Mouse (Mus musculus) heart, adult 2 months (tissue): ENCODE measurements at regions not wholly inside any gene's neighbourhood (a gene's known extent, or its start where the extent isn't known, plus 50 kb on each side); places are given as distances from the start of the nearest gene placed in this dataset.

Source experiments
- DNase-seq, 2 experiments: peaks; one replicate each; pipeline ENCODE4 v3.0.0; 2021
- H3K27ac ChIP-seq: fragments of 200-600 bp; 2 replicates; pipeline ENCODE4 v1.8.1; 2022
- H3K27me3 ChIP-seq: fragments of 200-500 bp; 2 replicates; pipeline ENCODE4 v1.6.1; 2012; ENCODE audit warnings: mild to moderate bottlenecking, low read length, inconsistent platforms, mixed read lengths; ENCODE audit not compliant: control insufficient read depth, insufficient read depth
- H3K36me3 ChIP-seq: fragments of 200-500 bp; 2 replicates; pipeline ENCODE4 v1.6.1; 2012; ENCODE audit warnings: low read length, inconsistent platforms; ENCODE audit not compliant: control insufficient read depth, insufficient read depth
- H3K4me1 ChIP-seq: fragments of 200-500 bp; 2 replicates; pipeline ENCODE4 v1.6.1; 2011; ENCODE audit warnings: low read length; ENCODE audit not compliant: control insufficient read depth, insufficient read depth
- H3K4me3 ChIP-seq: fragments of 200-600 bp; 2 replicates; pipeline ENCODE4 v1.8.1; 2022
- H3K79me2 ChIP-seq: fragments of 200-500 bp; replicated peaks from 2 replicates; pipeline ENCODE4 v1.6.1; 2012; ENCODE audit warnings: mild to moderate bottlenecking, inconsistent platforms, low read length, moderate library complexity, mixed read lengths; ENCODE audit not compliant: control insufficient read depth, insufficient read depth
- H3K9ac ChIP-seq: fragments of 200-500 bp; 2 replicates; pipeline ENCODE4 v1.6.1; 2012; ENCODE audit warnings: low read depth, mild to moderate bottlenecking, control low read depth, inconsistent platforms, low read length, mixed read lengths
- CTCF ChIP-seq: fragments of 200-600 bp; IDR thresholded peaks from 2 replicates; pipeline ENCODE4 v1.8.1; 2022; ENCODE audit warnings: antibody characterized with exemption, mild to moderate bottlenecking, moderate library complexity
- EP300 ChIP-seq: fragments of 200-500 bp; IDR thresholded peaks from 2 replicates; pipeline ENCODE4 v1.6.1; 2011; ENCODE audit warnings: low read depth, low read length, control low read depth; ENCODE audit not compliant: insufficient read depth
- POLR2A ChIP-seq: fragments of 200-500 bp; IDR thresholded peaks from 2 replicates; pipeline ENCODE4 v1.6.1; 2011; ENCODE audit warnings: mild to moderate bottlenecking, low read depth, low read length, control low read depth; ENCODE audit not compliant: insufficient read depth
- WGBS: fragments of 180-500 bp; shearing (Covaris S2); methylation state at CpG from one replicate; pipeline ENCODE4 v1.1.7; 2018; 5-methylcytosine and 5-hydroxymethylcytosine counted together
- intact Hi-C: fragments of 180-260 bp; cut with DNase I; formaldehyde crosslinking; loops from one replicate; pipeline ENCODE4 v1.15.1; 2025

- TF ChIP-seq CTCF = no peak
- no peak for TF ChIP-seq EP300
- TF ChIP-seq POLR2A = no peak
- WGBS = 57% methylated on average over 4 of the region's 4 CpGs
- no peaks in the 10 kb centered on the region for H3K4me1 ChIP-seq
- intact Hi-C loops = no loop called here
- H3K79me2 ChIP-seq = no peaks in the 10 kb centered on the region
- H3K27ac ChIP-seq = no peak overlapping the region
- no peak overlapping the region for H3K4me3 ChIP-seq
- no peaks in the 10 kb centered on the region for H3K36me3 ChIP-seq
- DNase-seq = no peak
- no peaks in the 10 kb centered on the region for H3K27me3 ChIP-seq
- H3K9ac ChIP-seq = no peak overlapping the region
These were observed 87.9 kb upstream of the Tpm1 start for GRCm38 (mm10) chr9:67137141-67137540.

GRCm38 (mm10) chr9:67136166-67136565 lies 87.0 kb upstream of the Tpm1 start:
- 93% methylated on average over 6 of the region's 6 CpGs for WGBS

GRCm38 (mm10) chr9:67134378-67134777 lies 85.2 kb upstream of the Tpm1 start:
- WGBS = 78% methylated on average over 6 of the region's 6 CpGs
- H3K27ac ChIP-seq = no peak overlapping the region
- no peak for TF ChIP-seq POLR2A
- TF ChIP-seq EP300 = no peak
- TF ChIP-seq CTCF = 0 out of 2 replicates have a peak, but pooled peaks have one; percentile 24
- no peak overlapping the region for H3K4me3 ChIP-seq
- no peaks in the 10 kb centered on the region for H3K4me1 ChIP-seq
- H3K79me2 ChIP-seq = no peaks in the 10 kb centered on the region
- H3K27me3 ChIP-seq = no peaks in the 10 kb centered on the region
- no peak for DNase-seq
- no peak overlapping the region for H3K9ac ChIP-seq
- intact Hi-C loops = no loop called here
- H3K36me3 ChIP-seq = no peaks in the 10 kb centered on the region

More at GRCm38 (mm10) chr9:67136166-67136565, 87.0 kb upstream of the Tpm1 start:
- TF ChIP-seq POLR2A (no peak), CTCF (no peak), EP300 (no peak)
- Histone ChIP-seq H3K36me3 (no peaks in the 10 kb centered on the region), H3K9ac (no peak overlapping the region), H3K27ac (no peak overlapping the region), H3K27me3 (no peaks in the 10 kb centered on the region), H3K79me2 (no peaks in the 10 kb centered on the region), H3K4me3 (no peak overlapping the region), H3K4me1 (no peaks in the 10 kb centered on the region)
- DNase-seq = no peak
- intact Hi-C loops = no loop called here

GRCm38 (mm10) chr9:67132370-67132769 lies 83.2 kb upstream of the Tpm1 start:
- TF ChIP-seq CTCF = no peak
- no peak for TF ChIP-seq POLR2A
- TF ChIP-seq EP300 = no peak
- H3K27ac ChIP-seq = no peak overlapping the region
- no peaks in the 10 kb centered on the region for H3K36me3 ChIP-seq
- H3K9ac ChIP-seq = no peak overlapping the region
- no peaks in the 10 kb centered on the region for H3K27me3 ChIP-seq
- 41% methylated on average over 5 of the region's 5 CpGs for WGBS
- intact Hi-C loops = no loop called here
- no peaks in the 10 kb centered on the region for H3K4me1 ChIP-seq
- no peak overlapping the region for H3K4me3 ChIP-seq
- no peak for DNase-seq
- H3K79me2 ChIP-seq = no peaks in the 10 kb centered on the region

- no peak for DNase-seq
- TF ChIP-seq POLR2A = no peak
- TF ChIP-seq EP300 = no peak
- TF ChIP-seq CTCF = no peak
- intact Hi-C loops = no loop called here
- Histone ChIP-seq H3K4me1 (no peaks in the 10 kb centered on the region), H3K79me2 (no peaks in the 10 kb centered on the region), H3K4me3 (no peak overlapping the region), H3K36me3 (no peaks in the 10 kb centered on the region), H3K27me3 (no peaks in the 10 kb centered on the region), H3K9ac (no peak overlapping the region), H3K27ac (no peak overlapping the region)
- WGBS = 66% methylated on average over 8 of the region's 8 CpGs
These were observed 81.7 kb upstream of the Tpm1 start for GRCm38 (mm10) chr9:67130730-67131440.

GRCm38 (mm10) chr9:67129891-67130290 lies 80.7 kb upstream of the Tpm1 start:
- Histone ChIP-seq H3K4me1 (no peaks in the 10 kb centered on the region), H3K79me2 (no peaks in the 10 kb centered on the region), H3K4me3 (no peak overlapping the region), H3K27ac (no peak overlapping the region), H3K9ac (no peak overlapping the region), H3K27me3 (no peaks in the 10 kb centered on the region), H3K36me3 (no peaks in the 10 kb centered on the region)
- TF ChIP-seq CTCF = no peak
- TF ChIP-seq EP300 = no peak
- no peak for TF ChIP-seq POLR2A
- no peak for DNase-seq
- 85% methylated on average over 3 of the region's 3 CpGs for WGBS
- intact Hi-C loops = no loop called here
